Mouse (Mus musculus) forebrain, embryonic 12.5 days (tissue): Measurements from ENCODE around the gene Cacnb2. TPM values are rescaled to one million over a fixed set of nuclear protein-coding genes. Genes with fewer than 3 reads are reported as not detected.
A peak's percentile ranks its signal among the peaks of the same experiment; 100 is the strongest.

Experiments used
- ATAC-seq: fragments of 200-750 bp; cut with Nextera tagmentation; 2 replicates; pipeline ENCODE4 v1.8.0; 2017; ENCODE audit warnings: moderate TSS enrichment; ENCODE audit not compliant: low FRiP score
- H3K27ac ChIP-seq: fragments of 300-500 bp; sonication (generic); 2 replicates; pipeline ENCODE4 v1.5.1; 2016; ENCODE audit warnings: mild to moderate bottlenecking
- H3K27me3 ChIP-seq: fragments of 300-500 bp; sonication (generic); 2 replicates; pipeline ENCODE4 v1.6.1; 2016; ENCODE audit warnings: mild to moderate bottlenecking
- H3K36me3 ChIP-seq: fragments of 300-500 bp; sonication (generic); replicated peaks from 2 replicates; pipeline ENCODE4 v1.6.1; 2016; ENCODE audit warnings: mild to moderate bottlenecking
- H3K4me1 ChIP-seq: fragments of 300-500 bp; sonication (generic); 2 replicates; pipeline ENCODE4 v1.6.1; 2016
- H3K4me2 ChIP-seq: fragments of 300-500 bp; sonication (generic); 2 replicates; pipeline ENCODE4 v1.6.1; 2016; ENCODE audit warnings: mild to moderate bottlenecking, moderate library complexity
- H3K4me3 ChIP-seq: fragments of 300-500 bp; sonication (generic); replicated peaks from 2 replicates; pipeline ENCODE4 v1.5.1; 2016; ENCODE audit warnings: mild to moderate bottlenecking
- H3K9ac ChIP-seq: fragments of 300-500 bp; sonication (generic); 2 replicates; pipeline ENCODE4 v1.6.1; 2016; ENCODE audit warnings: mild to moderate bottlenecking
- H3K9me3 ChIP-seq: fragments of 300-500 bp; sonication (generic); 2 replicates; pipeline ENCODE4 v1.6.1; 2016
- WGBS: fragments of 180-500 bp; shearing (Covaris S2); methylation state at CpG from one replicate; pipeline ENCODE4 v1.1.7; 2016; 5-methylcytosine and 5-hydroxymethylcytosine counted together
- polyA plus RNA-seq: library from polyadenylated mRNA; unstranded; fragments of >200 nt; fragmentation: Nextera tagmentation; extraction: Ambion mirVana; gene quantifications from 2 replicates; pipeline ENCODE4 v1.2.1, GENCODE M21; 2016

The Cacnb2 gene
- polyA plus RNA-seq, 1 experiment from 2014 or later, result 3.7 TPM

DNA sequence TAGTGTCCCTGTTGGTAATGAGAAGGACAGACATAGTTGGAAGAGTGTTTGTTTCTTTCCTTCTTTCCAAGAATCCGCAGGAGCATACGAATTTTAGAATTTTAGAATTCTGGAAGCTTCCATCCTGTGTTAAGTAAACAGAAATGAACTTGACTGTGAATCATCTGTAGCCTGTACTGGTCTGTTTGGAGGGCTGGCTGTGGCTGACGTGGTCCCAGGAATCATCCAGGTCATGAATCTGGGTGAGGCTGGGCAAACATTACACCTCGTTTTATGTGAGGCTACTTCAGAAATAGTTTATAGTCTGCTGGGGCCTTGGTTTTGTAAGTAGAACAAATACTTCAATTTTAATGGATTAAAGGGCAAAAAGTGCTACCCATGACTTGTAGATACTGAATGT is 18.0 kb downstream of the Cacnb2 start:
- H3K27me3 ChIP-seq, result no peaks in the 10 kb centered on the region
- H3K9ac ChIP-seq, result no peak overlapping the region
- 85% methylated on average over 4 of the region's 4 CpGs for WGBS
- H3K4me2 ChIP-seq, result no peak overlapping the region
- H3K27ac ChIP-seq, result no peak overlapping the region
- ATAC-seq, result no peak
- H3K36me3 ChIP-seq, result no peaks in the 10 kb centered on the region
- H3K4me3 ChIP-seq, result no peak overlapping the region
- no peaks in the 10 kb centered on the region for H3K9me3 ChIP-seq
- no peaks in the 10 kb centered on the region for H3K4me1 ChIP-seq

DNA sequence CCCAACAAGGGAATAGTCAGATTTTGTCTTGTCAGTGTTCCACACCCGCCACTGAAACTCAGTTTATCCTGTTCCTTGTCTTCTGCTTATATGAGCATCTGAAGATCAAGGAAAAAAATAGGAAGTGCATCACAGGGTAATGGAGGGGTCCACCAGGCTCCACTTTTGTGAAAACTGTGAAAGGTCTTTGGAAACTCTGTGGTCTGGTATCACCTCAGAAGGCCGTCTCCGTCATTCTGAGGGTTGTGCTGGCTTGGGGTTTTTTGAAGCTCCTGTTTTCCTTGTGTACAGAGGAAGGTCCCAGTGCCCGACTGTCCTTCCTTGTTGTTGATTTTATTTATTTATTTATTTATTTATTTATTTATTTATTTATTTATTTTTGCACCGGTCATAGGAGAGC is 20.9 kb downstream of the Cacnb2 start:
- H3K36me3 ChIP-seq, result no peaks in the 10 kb centered on the region
- H3K27me3 ChIP-seq, result no peaks in the 10 kb centered on the region
- no peak overlapping the region for H3K4me2 ChIP-seq
- no peak overlapping the region for H3K27ac ChIP-seq
- H3K4me1 ChIP-seq, result no peaks in the 10 kb centered on the region
- H3K4me3 ChIP-seq, result no peak overlapping the region
- no peak overlapping the region for H3K9ac ChIP-seq
- no peaks in the 10 kb centered on the region for H3K9me3 ChIP-seq
- WGBS, result 96% methylated on average over 5 of the region's 5 CpGs
- no peak for ATAC-seq

DNA sequence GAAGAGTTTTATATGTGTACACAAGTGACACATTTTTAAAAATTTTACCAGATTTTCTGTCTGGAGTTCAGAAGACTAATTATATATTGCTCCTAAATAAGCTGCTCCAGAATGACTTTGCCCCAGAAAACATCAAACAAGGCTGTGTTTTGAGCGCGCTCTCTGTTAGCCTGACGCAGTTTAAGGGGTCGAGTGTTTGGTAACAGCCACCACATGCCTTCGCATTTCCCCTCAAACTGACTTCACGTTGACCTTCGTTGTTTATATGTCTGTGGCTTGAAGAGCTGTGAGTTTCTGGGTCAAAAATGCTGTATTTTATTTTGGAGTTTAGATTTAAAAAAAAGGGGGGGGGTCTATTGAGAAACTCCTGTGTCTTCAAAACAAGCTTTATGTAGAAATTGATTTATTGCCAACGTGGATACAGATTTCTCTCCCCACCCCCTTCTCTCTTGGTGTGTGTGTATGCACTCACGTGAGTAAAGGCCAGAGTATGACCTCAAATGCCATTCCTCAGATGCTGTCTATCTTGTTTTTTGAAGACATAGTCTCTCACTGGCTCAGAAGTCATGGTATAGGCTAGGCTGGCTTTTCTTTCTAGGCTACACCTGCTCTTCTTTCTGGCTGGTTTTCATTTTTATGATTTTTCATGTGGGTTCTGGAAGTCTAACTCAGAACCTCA is 27.1 kb downstream of the Cacnb2 start:
- no peak for ATAC-seq
- 90% methylated on average over 9 of the region's 9 CpGs for WGBS
- H3K36me3 ChIP-seq, result no peaks in the 10 kb centered on the region
- H3K4me2 ChIP-seq, result no peak overlapping the region
- H3K27ac ChIP-seq, result no peak overlapping the region
- H3K27me3 ChIP-seq, result no peaks in the 10 kb centered on the region
- no peaks in the 10 kb centered on the region for H3K9me3 ChIP-seq
- no peaks in the 10 kb centered on the region for H3K4me1 ChIP-seq
- H3K9ac ChIP-seq, result no peak overlapping the region
- no peak overlapping the region for H3K4me3 ChIP-seq

DNA sequence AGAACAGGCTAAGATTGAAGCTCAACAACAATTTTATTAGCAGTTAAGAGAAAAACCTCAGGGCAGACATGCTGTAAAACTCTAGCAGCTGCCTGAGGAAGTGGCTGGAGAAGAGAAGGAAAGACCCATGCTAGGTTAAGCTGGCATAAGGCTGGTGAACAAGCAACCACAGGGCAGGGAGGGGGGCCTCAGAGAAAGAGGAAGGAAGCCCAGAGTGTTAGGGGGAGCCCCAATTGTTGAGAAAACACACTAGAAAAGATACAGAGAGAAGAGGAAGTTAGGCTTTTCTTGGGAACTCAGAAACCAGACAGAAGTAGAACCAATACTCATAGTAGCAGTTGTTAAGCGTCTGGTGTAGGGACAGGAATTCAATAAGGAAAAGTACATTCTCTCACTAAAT is 28.7 kb downstream of the Cacnb2 start:
- ATAC-seq, result no peak
- H3K9ac ChIP-seq, result no peak overlapping the region

DNA sequence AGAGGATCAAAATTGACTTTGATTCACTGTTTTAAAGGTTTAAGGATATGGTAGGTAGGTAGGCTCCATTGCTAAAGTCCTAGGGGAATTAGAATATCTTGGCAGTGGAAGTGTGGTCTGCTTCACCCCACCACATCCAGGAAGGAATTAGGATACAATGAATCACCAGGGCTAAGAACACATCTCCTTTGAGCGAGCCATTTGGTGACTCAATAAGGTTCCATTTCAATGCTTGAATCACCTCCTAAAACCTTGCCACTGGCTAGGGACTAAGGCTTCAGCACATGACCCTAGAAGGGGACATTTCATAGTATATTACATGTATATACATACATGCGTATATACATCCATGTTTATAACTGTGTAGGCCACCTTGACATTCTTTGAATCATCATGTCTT is 30.3 kb downstream of the Cacnb2 start:
- Histone ChIP-seq H3K9ac (no peak overlapping the region), H3K4me2 (no peak overlapping the region), H3K4me3 (no peak overlapping the region), H3K9me3 (no peaks in the 10 kb centered on the region), H3K27ac (no peak overlapping the region), H3K4me1 (no peaks in the 10 kb centered on the region), H3K27me3 (no peaks in the 10 kb centered on the region), H3K36me3 (no peaks in the 10 kb centered on the region)
- WGBS, result 90% methylated on average over 2 of the region's 2 CpGs
- no peak for ATAC-seq

More for the DNA sequence above, 28.7 kb downstream of the Cacnb2 start:
- Histone ChIP-seq H3K9me3 (no peaks in the 10 kb centered on the region), H3K4me1 (no peaks in the 10 kb centered on the region), H3K27me3 (no peaks in the 10 kb centered on the region), H3K27ac (no peak overlapping the region), H3K4me2 (no peak overlapping the region), H3K36me3 (no peaks in the 10 kb centered on the region), H3K4me3 (no peak overlapping the region)
- WGBS, result 88% methylated on average over 1 of the region's 1 CpGs

DNA sequence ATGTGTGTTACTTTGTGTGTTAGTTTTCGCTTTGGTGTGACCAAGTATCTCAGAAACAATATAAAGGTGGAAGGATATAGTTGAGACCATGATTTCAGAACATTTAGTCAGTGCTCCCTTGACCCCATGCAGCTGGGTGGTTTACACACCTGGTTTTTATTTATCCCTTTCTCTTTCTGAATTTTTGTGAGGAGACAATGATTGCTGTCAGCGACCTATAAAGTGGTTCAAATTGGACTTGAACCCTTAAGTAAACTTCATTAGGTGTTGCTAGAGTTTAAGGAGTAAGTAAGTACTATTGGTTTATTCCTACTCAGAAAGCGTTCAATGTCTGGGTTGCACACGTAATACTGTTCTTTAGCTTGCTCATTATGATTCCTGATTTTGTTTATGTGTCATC is 36.4 kb downstream of the Cacnb2 start:
- H3K4me1 ChIP-seq, result no peaks in the 10 kb centered on the region
- 91% methylated on average over 4 of the region's 4 CpGs for WGBS
- ATAC-seq, result no peak

DNA sequence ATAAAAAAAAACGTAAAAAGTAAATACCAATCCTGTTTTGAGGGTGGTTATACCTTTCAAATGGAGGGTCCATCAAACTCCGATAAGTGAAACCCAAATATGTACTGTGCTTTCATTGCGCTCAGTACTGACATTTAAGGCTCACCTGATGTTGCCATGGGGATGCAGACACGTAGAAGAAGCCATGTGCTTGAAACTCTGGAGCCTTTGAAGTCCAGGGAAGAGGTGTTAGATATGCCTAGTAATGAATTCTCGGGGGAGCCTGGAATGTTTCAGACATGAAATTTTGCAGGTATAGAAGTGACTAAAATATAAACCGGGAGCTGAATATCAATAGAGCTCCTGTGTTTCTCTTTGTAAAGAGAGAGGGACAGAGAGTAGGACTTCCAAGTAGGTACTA is 37.0 kb downstream of the Cacnb2 start:
- H3K4me1 ChIP-seq, result no peaks in the 10 kb centered on the region
- no peak overlapping the region for H3K4me2 ChIP-seq
- whole genome bisulfite sequencing, result 88% methylated on average over 6 of the region's 6 CpGs
- H3K9ac ChIP-seq, result no peak overlapping the region
- no peaks in the 10 kb centered on the region for H3K27me3 ChIP-seq
- no peaks in the 10 kb centered on the region for H3K9me3 ChIP-seq
- no peak for ATAC-seq
- no peak overlapping the region for H3K27ac ChIP-seq
- no peaks in the 10 kb centered on the region for H3K36me3 ChIP-seq
- no peak overlapping the region for H3K4me3 ChIP-seq

More for the DNA sequence above, 36.4 kb downstream of the Cacnb2 start:
- no peaks in the 10 kb centered on the region for H3K27me3 ChIP-seq
- H3K27ac ChIP-seq, result no peak overlapping the region
- H3K36me3 ChIP-seq, result no peaks in the 10 kb centered on the region
- H3K9ac ChIP-seq, result no peak overlapping the region
- no peak overlapping the region for H3K4me3 ChIP-seq
- no peak overlapping the region for H3K4me2 ChIP-seq
- no peaks in the 10 kb centered on the region for H3K9me3 ChIP-seq

DNA sequence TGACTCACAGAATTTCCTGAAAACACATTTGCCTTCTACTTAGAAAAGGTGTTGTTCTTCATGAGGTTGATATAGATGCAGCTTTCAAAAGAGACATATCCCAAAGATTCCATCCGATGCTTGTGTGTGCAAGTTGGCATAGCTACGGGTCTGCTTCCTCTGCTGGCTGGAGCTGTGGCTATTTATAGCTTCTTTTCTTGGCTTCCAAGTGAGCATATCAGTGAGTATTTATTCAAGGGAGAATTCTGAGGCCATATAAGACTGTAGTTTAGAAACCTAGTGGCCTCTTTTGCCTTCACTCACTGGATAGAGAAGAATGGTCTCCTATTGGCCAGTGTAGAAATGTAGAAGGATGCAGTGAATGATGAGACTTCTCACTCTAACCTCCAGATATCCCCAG is 38.2 kb downstream of the Cacnb2 start:
- ATAC-seq, result no peak
- no peak overlapping the region for H3K27ac ChIP-seq

DNA sequence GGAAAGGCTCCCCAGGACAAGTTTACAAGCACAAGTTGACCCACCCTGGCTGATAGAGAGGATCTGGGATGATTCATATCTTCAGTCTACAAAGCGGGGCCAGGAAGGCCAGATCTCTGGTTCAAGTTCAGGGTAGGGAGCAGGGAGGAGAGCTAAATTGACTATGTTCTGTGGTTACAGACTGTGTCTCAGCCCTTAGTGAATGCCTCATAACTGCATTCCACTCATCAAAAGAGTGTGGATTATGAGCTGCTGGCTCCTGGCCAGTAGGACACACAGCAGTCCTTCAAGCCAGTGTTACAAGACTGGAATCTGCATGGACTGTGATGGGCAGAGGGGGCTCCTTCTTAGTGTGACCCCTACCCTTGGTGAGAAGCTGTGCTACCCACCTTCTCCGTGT is 48.4 kb downstream of the Cacnb2 start:
- no peak overlapping the region for H3K27ac ChIP-seq
- peaks cover 2% of the 10 kb centered on the region for H3K4me1 ChIP-seq
- no peak for ATAC-seq
- no peaks in the 10 kb centered on the region for H3K9me3 ChIP-seq
- H3K27me3 ChIP-seq, result no peaks in the 10 kb centered on the region
- H3K9ac ChIP-seq, result no peak overlapping the region
- H3K4me2 ChIP-seq, result no peak overlapping the region
- H3K4me3 ChIP-seq, result no peak overlapping the region
- 86% methylated on average over 2 of the region's 2 CpGs for WGBS
- no peaks in the 10 kb centered on the region for H3K36me3 ChIP-seq

More for the DNA sequence above, 38.2 kb downstream of the Cacnb2 start:
- no peaks in the 10 kb centered on the region for H3K9me3 ChIP-seq
- H3K4me3 ChIP-seq, result no peak overlapping the region
- no peak overlapping the region for H3K4me2 ChIP-seq
- H3K27me3 ChIP-seq, result no peaks in the 10 kb centered on the region
- no peaks in the 10 kb centered on the region for H3K4me1 ChIP-seq
- WGBS, result 80% methylated on average over 2 of the region's 2 CpGs
- no peaks in the 10 kb centered on the region for H3K36me3 ChIP-seq
- no peak overlapping the region for H3K9ac ChIP-seq

DNA sequence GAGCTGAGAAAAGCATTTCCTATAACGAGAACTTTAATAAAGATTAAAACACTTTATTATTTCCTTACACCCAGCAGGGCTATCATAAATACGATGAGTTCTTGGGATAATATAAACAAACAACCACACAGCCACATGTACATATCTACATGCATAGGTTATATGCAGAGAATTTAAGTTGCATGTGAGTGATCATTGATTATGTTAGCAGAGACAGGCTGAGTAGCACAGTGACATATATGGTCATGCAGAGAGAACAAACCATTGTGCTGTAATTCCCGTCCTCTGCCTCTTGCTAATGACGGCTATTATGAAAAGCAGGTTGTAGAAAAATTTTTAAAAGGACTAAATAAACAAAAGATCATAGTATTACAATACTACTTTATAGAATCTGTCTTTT is 53.8 kb downstream of the Cacnb2 start:
- Histone ChIP-seq H3K4me3 (no peak overlapping the region), H3K27ac (no peak overlapping the region), H3K4me1 (peaks cover 9% of the 10 kb centered on the region), H3K27me3 (no peaks in the 10 kb centered on the region), H3K4me2 (no peak overlapping the region), H3K9ac (no peak overlapping the region), H3K36me3 (no peaks in the 10 kb centered on the region), H3K9me3 (no peaks in the 10 kb centered on the region)
- whole genome bisulfite sequencing, result 61% methylated on average over 4 of the region's 4 CpGs
- peak; percentile 60; the same call in 1 of the 2 replicates for ATAC-seq

DNA sequence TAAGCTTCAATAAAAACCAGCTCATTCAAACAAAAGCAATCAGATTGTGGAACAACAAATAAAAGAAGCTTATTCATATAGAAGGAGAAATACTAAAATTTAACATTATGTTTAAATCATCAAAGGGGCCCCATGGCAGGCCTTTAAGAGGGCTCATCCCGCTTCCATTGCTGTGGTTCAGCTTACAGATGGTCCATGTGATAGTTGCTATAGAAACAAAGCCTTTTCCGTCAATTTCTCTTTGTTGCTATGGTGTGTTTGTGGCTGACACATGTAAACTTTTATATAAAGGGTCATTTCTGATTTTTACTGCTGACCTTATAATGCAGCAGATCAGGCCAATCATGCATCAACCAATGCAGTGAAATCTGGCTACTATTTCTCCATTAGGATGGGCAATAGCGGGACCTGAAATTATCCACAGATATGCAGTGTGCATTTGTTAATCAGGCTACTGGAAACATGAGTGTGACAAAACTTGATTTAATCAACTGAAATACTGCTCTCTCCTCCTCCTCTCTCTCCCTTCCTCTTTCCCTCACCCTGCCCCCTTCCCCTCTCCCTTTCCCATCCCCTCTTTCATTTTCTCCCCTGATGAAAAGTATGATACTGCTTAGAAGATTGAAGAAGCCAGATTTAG is 54.4 kb downstream of the Cacnb2 start:
- peak; percentile 73 for ATAC-seq
- 64% methylated on average over 3 of the region's 3 CpGs for WGBS

DNA sequence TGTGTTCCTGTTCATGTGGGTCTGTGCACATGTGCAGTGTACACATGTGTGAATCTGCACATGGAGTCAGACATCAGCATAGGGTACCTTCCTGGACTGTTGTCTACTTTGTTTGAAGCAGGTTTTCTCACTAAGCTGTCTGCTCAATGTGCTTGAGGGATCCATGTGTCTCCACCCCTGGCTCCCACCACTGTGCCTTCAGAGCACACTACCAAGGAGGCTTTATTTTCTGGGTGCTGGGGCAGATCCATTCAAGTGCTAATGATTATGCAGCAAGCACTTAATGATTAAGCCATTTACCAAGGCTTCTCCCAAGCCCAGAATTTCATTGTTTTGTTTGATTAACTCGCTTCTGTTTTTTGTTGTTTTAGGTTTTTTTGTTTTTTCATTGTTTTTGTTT is 62.3 kb downstream of the Cacnb2 start:
- H3K9me3 ChIP-seq, result no peaks in the 10 kb centered on the region
- no peaks in the 10 kb centered on the region for H3K36me3 ChIP-seq
- WGBS, result 12% methylated on average over 1 of the region's 1 CpGs
- peaks cover 8% of the 10 kb centered on the region for H3K4me1 ChIP-seq
- ATAC-seq, result no peak
- H3K4me2 ChIP-seq, result no peak overlapping the region
- no peak overlapping the region for H3K9ac ChIP-seq
- H3K4me3 ChIP-seq, result no peak overlapping the region
- H3K27me3 ChIP-seq, result no peaks in the 10 kb centered on the region
- no peak overlapping the region for H3K27ac ChIP-seq

More for the DNA sequence above, 54.4 kb downstream of the Cacnb2 start:
- H3K9ac ChIP-seq, result no peak overlapping the region
- H3K27ac ChIP-seq, result no peak overlapping the region
- no peaks in the 10 kb centered on the region for H3K9me3 ChIP-seq
- no peak overlapping the region for H3K4me3 ChIP-seq
- no peaks in the 10 kb centered on the region for H3K36me3 ChIP-seq
- H3K4me2 ChIP-seq, result no peak overlapping the region
- H3K27me3 ChIP-seq, result no peaks in the 10 kb centered on the region
- peaks cover 9% of the 10 kb centered on the region for H3K4me1 ChIP-seq

DNA sequence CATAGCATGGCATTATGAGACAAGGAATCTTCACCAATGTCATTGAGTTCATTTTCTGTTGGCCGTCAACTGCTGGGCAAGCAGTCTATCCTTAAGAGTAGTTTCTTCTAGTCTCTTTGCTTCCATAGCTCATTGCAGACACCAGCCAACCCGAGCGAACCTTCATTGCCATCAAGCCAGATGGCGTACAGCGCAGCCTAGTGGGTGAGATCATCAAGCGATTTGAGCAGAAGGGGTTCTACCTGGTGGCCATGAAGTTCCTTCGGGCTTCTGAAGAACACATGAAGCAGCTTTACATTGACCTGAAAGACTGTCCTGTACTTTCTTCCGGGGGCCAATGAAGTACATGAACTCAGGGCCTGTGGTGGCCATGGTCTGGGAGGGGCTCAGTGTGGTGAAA is 69.2 kb downstream of the Cacnb2 start:
- ATAC-seq, result no peak
- Histone ChIP-seq H3K4me1 (no peaks in the 10 kb centered on the region), H3K27me3 (no peaks in the 10 kb centered on the region), H3K4me3 (no peak overlapping the region), H3K9me3 (no peaks in the 10 kb centered on the region), H3K9ac (no peak overlapping the region), H3K4me2 (no peak overlapping the region), H3K27ac (no peak overlapping the region), H3K36me3 (no peaks in the 10 kb centered on the region)
- 98% methylated on average over 8 of the region's 8 CpGs for WGBS
